Mouse (Mus musculus) hindbrain, embryonic 10.5 days (tissue): ENCODE results near the gene Klhl31. TPM values are rescaled to one million over a fixed set of nuclear protein-coding genes. Genes with fewer than 3 reads are reported as not detected.

Experiments
- DNase-seq: peaks from one replicate; pipeline ENCODE4 v3.0.0-alpha.2; 2017; ENCODE audit warnings: low spot score
- H3K27ac ChIP-seq: fragments of 300-500 bp; sonication (generic); 2 replicates; pipeline ENCODE4 v1.5.1; 2016; ENCODE audit warnings: mild to moderate bottlenecking, moderate library complexity
- H3K27me3 ChIP-seq: fragments of 300-500 bp; sonication (generic); 2 replicates; pipeline ENCODE4 v1.6.1; 2016; ENCODE audit warnings: mild to moderate bottlenecking; ENCODE audit not compliant: poor library complexity, insufficient read depth, severe bottlenecking
- H3K36me3 ChIP-seq: fragments of 300-500 bp; sonication (generic); 2 replicates; pipeline ENCODE4 v1.6.1; 2016; ENCODE audit warnings: mild to moderate bottlenecking, moderate library complexity
- H3K4me1 ChIP-seq: fragments of 300-500 bp; sonication (generic); replicated peaks from 2 replicates; pipeline ENCODE4 v1.6.1; 2016; ENCODE audit warnings: mild to moderate bottlenecking
- H3K4me3 ChIP-seq: fragments of 300-500 bp; sonication (generic); 2 replicates; pipeline ENCODE4 v1.5.1; 2016; ENCODE audit warnings: mild to moderate bottlenecking, moderate library complexity
- H3K9me3 ChIP-seq: fragments of 300-500 bp; sonication (generic); 2 replicates; pipeline ENCODE4 v1.6.1; 2016; ENCODE audit warnings: mild to moderate bottlenecking, moderate library complexity
- WGBS: fragments of 180-500 bp; shearing (Covaris S2); methylation state at CpG from one replicate; pipeline ENCODE4 v1.1.7; 2016; 5-methylcytosine and 5-hydroxymethylcytosine counted together
- polyA plus RNA-seq: library from polyadenylated mRNA; unstranded; fragments of >200 nt; fragmentation: Nextera tagmentation; extraction: Ambion mirVana; gene quantifications from 2 replicates; pipeline ENCODE4 v1.2.1, GENCODE M21; 2016

The Klhl31 gene
- 0.39 and 0.93 TPM in 2 replicates for polyA plus RNA-seq

DNA sequence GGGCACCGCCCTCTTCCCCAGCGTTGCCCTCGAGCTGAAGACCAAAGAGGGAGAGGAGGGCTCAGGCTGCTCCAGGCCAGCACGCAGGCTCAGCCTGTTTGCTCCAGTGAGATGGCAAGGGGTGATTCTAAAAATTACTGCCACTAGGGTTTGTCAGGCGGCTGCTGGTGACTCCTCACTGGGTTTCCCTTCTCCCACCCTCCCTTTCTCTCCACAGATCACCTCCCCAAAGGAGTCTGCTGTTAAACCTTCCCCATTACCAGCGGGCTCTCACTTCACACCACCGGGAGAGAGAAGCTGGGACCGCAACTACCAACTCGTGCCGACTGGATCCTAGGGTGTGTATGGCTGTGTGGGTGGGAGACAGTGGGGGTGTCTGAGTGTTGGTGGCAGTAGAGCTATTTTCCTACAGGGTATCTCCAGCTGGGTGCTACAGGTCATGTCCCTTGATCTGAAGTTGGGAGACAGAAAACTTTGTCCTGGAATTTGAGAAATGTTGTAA lies at the start of gene Klhl31:
TSS of gene Klhl31 (plus strand) at position 51 of the 502 bp plus-strand sequence.
- no peaks in the 10 kb centered on the region; the same call in 1 of the 2 replicates for H3K4me1 ChIP-seq
- H3K27me3 ChIP-seq: no peaks in the 10 kb centered on the region
- H3K9me3 ChIP-seq: no peaks in the 10 kb centered on the region
- 49% methylated on average over 10 of the region's 10 CpGs for WGBS
- no peak within 1 kb of the TSS for H3K4me3 ChIP-seq
- no peak within 1 kb of the TSS for H3K27ac ChIP-seq
- DNase-seq: peak; percentile 5
- no peaks in the 10 kb centered on the region for H3K36me3 ChIP-seq

DNA sequence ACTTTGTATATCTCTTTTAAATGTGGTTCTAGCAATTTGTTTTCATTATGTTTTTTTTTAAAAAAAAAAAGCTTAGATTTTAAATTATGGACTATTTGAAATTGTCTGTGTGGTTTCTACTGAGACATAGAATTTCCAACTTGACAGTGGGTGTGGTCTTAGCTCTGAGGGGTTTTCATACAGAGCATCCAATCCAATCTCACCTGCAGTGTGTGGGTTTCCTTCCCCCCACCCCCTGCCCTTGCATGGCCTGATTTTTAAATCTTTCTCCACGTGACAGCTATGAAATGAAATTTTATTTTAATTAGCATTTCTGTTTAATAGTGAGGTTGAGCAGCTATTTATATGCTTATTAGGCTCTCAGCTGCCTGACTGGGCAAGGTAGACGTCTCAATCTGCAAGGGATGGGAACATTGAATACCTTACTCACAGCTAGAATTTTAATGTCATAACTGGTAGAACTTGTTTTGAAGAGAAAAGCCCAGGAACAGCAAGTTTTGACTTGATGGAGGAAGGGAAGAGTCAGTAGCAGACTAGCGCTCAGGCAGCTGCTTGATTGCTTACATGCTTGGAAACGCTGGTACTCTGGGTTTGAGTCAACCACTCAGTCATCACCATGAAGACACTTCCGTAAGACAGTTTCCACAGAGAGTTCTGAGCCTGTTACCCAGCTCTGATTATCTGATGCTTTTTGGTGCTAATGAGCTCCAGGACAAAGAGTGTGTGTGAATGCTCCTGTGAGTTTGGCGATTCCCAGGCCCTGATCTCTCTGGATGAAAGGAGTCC lies 49.3 kb upstream of the Klhl31 start:
- Histone ChIP-seq H3K9me3 (no peaks in the 10 kb centered on the region), H3K4me1 (peaks cover 7% of the 10 kb centered on the region; the same call in 1 of the 2 replicates), H3K27ac (no peak overlapping the region), H3K36me3 (no peaks in the 10 kb centered on the region), H3K4me3 (no peak overlapping the region), H3K27me3 (no peaks in the 10 kb centered on the region)
- no peak for DNase-seq
- 60% methylated on average over 6 of the region's 6 CpGs for WGBS

DNA sequence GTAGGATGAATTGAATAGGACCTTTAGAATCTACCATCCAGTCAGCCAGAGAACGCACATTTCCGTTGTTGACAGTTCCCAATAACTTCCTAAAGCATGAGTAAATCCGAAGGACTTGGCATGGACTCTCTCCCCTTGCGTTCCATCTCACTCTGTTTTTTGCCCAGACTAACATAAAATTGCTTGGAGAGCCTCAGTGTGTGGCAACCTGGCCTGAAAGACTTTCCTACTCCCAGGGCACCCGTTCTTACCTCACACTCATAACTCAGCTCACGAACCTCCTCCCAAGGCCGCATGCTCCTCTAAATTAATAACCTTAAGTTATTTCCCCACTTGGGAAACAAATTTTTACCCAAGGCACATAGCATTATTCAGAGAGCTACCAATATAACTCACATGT lies 48.7 kb upstream of the Klhl31 start:
- Histone ChIP-seq H3K4me1 (peaks cover 7% of the 10 kb centered on the region; the same call in 1 of the 2 replicates), H3K27ac (no peak overlapping the region), H3K36me3 (no peaks in the 10 kb centered on the region), H3K27me3 (no peaks in the 10 kb centered on the region), H3K4me3 (no peak overlapping the region), H3K9me3 (no peaks in the 10 kb centered on the region)
- no peak for DNase-seq
- WGBS: 79% methylated on average over 7 of the region's 7 CpGs

DNA sequence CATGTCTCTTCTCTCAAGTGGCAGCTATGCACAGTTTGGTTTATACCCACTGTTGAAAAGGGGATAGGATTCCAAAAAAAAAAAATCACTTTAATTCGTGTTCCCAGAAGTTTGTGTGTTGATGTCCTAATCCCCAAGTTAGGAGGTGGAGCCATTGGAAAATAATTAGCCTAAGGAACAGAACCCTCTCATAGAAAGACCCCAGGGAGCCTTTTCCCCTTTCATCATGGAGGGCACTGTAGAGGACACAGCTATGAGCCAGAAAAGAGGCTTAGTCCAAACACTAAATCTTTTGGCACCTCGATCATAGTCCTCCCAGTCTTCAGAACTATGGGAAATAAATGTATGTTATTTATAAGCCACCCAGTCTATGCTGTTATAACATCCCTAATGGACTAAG lies 46.8 kb upstream of the Klhl31 start:
- Histone ChIP-seq H3K4me1 (peaks cover 8% of the 10 kb centered on the region; the same call in 1 of the 2 replicates), H3K9me3 (no peaks in the 10 kb centered on the region), H3K36me3 (no peaks in the 10 kb centered on the region), H3K4me3 (no peak overlapping the region), H3K27me3 (peaks cover 2% of the 10 kb centered on the region; the same call in 1 of the 2 replicates), H3K27ac (no peak overlapping the region)
- 59% methylated on average over 2 of the region's 2 CpGs for WGBS
- no peak for DNase-seq

DNA sequence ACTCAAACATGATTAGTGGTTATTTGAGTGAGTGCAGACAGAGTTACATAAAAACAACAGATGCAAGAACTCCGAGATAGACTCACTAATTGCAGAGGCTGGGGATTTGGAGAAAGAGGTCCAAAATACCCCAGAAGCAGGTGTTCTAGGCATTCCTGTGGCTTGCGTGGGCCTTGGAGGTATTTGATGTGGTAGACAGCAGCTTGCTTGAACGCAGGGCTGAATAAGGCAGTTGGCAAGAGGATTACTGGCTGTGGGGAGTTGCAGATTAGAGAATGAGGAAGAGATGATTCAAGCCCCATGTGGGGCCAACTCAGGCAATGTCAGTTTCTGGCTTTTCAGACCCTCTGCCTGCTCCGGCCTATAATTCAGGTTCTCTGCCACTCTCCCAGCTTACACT lies 43.9 kb upstream of the Klhl31 start:
- no peaks in the 10 kb centered on the region for H3K36me3 ChIP-seq
- no peak for DNase-seq
- H3K27me3 ChIP-seq: peaks cover 6% of the 10 kb centered on the region; the same call in 1 of the 2 replicates
- no peak overlapping the region for H3K27ac ChIP-seq
- peaks cover 10% of the 10 kb centered on the region for H3K4me1 ChIP-seq
- WGBS: 79% methylated on average over 4 of the region's 4 CpGs
- H3K4me3 ChIP-seq: no peak overlapping the region
- H3K9me3 ChIP-seq: no peaks in the 10 kb centered on the region

DNA sequence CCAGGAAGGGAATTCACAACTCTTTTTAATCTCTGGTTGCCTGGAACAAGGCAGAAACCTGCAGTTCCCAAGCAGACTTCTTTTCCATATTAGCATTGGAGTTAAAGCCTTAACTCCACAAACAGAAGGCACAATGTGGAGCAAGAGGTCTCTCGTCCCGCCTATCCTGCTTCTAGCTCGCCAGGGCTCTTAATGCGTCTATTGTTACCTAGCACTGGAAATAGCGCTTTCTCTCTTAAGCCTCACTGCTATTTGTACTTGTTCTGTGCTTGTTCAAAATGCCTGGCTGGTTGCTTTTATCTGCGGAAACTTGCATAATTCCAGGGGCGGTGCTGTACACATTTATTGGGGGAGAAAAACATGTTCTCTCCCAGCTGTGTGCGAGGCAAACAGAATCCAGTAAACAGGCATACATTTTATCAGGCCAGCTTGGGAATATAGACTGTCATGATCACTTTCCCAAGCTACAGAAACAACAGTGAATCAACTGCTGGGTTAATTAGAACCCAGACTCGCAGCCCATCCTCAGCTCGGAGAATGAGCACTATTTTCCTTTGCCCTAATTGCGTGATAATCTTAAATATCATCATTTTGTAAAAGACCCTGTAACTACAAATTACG lies 41.2 kb upstream of the Klhl31 start:
- H3K27ac ChIP-seq: peak overlapping the region; percentile 46; the same call in 1 of the 2 replicates
- H3K4me1 ChIP-seq: peaks cover 12% of the 10 kb centered on the region
- DNase-seq: no peak
- H3K27me3 ChIP-seq: peaks cover 6% of the 10 kb centered on the region; the same call in 1 of the 2 replicates
- H3K4me3 ChIP-seq: no peak overlapping the region
- 46% methylated on average over 12 of the region's 12 CpGs for WGBS
- no peaks in the 10 kb centered on the region for H3K36me3 ChIP-seq
- no peaks in the 10 kb centered on the region for H3K9me3 ChIP-seq

DNA sequence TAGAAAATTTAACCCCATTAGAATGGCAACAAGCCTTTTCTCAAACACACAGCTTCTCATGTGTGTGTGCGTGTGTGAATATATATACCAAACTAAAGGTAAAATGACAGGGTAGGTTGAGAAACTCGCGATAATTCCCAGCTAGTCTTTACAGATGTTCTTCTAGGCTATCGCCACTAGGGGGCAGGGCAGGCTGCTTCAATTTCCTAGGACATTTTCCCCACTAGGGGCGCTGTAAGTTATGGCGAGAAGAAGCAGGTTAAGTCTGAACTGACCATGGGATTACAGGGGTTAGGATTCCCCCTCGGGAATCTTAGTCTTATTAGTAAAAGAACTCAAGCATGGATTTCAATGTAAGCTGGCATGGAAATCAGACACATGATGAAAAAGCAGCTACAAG lies 39.9 kb upstream of the Klhl31 start:
- WGBS: 33% methylated on average over 7 of the region's 7 CpGs
- Histone ChIP-seq H3K36me3 (no peaks in the 10 kb centered on the region), H3K27me3 (peaks cover 6% of the 10 kb centered on the region; the same call in 1 of the 2 replicates)

DNA sequence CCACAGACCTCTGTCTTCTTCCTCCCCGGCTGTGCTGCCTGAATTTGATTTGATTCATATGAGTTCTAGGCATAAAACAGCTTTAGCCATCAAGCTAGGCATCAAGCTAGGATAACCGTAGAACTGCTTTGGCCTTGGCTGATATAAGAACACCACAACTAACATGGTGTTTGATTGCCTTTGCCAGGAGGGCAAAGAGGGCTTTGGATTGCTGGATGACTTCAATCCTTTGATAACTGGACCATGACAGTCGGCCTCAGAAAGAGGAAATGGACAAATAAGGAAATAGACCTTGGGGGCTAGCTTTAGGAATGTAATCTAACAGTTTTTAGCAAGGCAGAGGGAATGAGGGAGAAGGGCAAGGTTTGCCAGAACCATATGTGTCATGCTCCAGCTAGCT lies 37.7 kb upstream of the Klhl31 start:
- WGBS: 54% methylated on average over 3 of the region's 3 CpGs
- no peak for DNase-seq

More for the DNA sequence above, 39.9 kb upstream of the Klhl31 start:
- peaks cover 12% of the 10 kb centered on the region for H3K4me1 ChIP-seq
- H3K4me3 ChIP-seq: no peak overlapping the region
- H3K9me3 ChIP-seq: no peaks in the 10 kb centered on the region
- no peak overlapping the region for H3K27ac ChIP-seq
- peak; percentile 74 for DNase-seq

DNA sequence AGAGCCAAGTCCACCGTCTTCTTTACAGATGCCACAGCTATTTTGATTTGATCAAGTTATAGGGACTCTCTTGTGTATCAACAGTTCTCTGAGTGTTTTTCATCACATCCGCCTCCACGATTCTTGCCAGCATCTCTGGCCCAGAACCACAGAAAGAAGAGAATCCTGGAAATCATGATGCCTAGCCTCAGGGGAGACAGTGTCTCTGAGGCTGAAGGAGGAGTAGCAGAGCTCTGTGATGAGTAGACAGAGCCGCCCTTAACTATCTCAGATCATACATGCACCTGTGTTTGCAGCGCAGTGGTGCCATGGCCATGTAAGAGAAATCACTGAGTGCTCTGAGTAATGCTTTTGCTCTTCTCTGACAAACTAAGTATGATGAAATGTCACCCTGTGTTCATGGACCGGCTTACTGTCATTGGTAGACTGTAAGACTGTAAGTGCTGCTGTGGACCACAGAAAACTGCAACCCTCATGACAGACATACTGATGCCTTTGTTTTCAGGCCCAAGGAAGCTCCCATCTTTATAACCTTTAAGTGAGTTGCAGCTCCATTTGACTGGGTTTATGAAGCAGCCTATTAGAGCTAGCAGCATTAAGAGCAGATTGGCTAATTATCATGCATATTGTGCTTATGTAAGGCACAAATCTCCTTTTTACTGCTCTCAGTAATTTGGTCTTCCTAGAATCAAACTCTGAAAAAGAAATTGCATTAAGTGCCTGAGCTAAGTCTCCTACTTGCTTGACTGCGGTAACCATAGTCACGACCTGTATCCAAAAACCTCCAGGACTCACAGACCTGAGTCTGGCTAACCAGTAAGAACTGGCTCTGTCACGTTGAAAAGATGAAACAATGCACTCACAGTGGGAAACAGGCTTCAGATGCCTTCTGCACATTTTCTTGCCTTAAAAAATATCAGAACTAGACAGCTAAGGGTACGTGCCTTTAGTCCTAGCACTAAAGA lies 33.7 kb upstream of the Klhl31 start:
- no peaks in the 10 kb centered on the region for H3K27me3 ChIP-seq
- no peak overlapping the region for H3K4me3 ChIP-seq
- 0 out of 2 replicates have a peak, but pooled peaks cover 3% of the 10 kb centered on the region for H3K4me1 ChIP-seq
- no peaks in the 10 kb centered on the region for H3K36me3 ChIP-seq
- DNase-seq: no peak
- WGBS: 84% methylated on average over 10 of the region's 10 CpGs
- H3K27ac ChIP-seq: no peak overlapping the region
- H3K9me3 ChIP-seq: no peaks in the 10 kb centered on the region

More for the DNA sequence above, 37.7 kb upstream of the Klhl31 start:
- Histone ChIP-seq H3K4me1 (peaks cover 12% of the 10 kb centered on the region), H3K36me3 (no peaks in the 10 kb centered on the region), H3K4me3 (no peak overlapping the region), H3K27ac (no peak overlapping the region), H3K9me3 (no peaks in the 10 kb centered on the region), H3K27me3 (peaks cover 6% of the 10 kb centered on the region; the same call in 1 of the 2 replicates)

DNA sequence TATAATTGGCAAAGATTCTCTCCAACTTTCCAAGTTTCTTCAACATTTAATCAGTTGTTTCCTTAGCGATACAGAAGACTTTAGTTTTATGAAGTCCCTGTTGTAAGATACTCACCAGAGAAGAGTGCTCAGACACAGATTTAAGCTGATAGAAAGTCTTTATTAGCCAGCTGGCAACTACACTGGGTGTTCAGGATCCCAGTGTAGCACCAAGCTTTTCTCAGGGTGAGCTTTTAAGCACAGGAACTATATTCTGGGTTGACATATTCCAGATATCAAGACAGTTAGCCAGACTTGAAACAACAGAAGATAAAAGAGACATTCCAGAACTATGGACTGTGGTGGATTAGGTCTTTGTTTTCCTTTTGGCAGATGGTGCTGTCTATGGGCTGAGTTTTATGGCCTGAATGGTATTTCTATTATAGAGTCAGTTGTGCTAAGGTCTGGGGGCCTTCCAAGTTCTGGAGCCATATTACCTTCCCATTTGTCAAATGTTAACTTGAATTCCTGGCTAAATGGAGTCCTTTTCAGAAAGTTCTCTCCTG lies 32.3 kb upstream of the Klhl31 start:
- Histone ChIP-seq H3K4me1 (no peaks in the 10 kb centered on the region), H3K4me3 (no peak overlapping the region), H3K27ac (no peak overlapping the region), H3K27me3 (no peaks in the 10 kb centered on the region), H3K9me3 (no peaks in the 10 kb centered on the region), H3K36me3 (no peaks in the 10 kb centered on the region)
- DNase-seq: no peak
- WGBS: 96% methylated on average over 1 of the region's 1 CpGs

DNA sequence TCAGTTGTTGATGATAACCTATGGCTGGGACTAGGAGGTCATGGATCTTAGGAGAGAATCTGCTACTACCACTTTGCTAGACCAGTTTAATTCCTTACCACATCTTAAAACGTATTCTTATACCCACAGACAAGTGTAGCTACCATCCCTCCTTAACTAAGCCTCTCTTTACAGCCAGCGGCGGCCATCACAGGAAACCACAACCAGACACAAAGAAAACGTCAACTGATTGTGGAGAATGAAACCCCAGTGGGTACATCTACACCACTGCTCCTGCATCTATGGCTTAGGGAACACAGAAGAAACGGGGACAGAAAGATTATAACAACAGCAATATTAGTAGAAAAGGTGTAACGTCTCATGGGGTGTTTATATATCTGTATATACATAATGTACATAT lies 29.0 kb upstream of the Klhl31 start:
- H3K4me1 ChIP-seq: no peaks in the 10 kb centered on the region
- no peaks in the 10 kb centered on the region for H3K36me3 ChIP-seq
- 76% methylated on average over 6 of the region's 6 CpGs for WGBS
- H3K4me3 ChIP-seq: no peak overlapping the region
- no peak for DNase-seq
- H3K27me3 ChIP-seq: no peaks in the 10 kb centered on the region
- H3K27ac ChIP-seq: no peak overlapping the region
- no peaks in the 10 kb centered on the region for H3K9me3 ChIP-seq

DNA sequence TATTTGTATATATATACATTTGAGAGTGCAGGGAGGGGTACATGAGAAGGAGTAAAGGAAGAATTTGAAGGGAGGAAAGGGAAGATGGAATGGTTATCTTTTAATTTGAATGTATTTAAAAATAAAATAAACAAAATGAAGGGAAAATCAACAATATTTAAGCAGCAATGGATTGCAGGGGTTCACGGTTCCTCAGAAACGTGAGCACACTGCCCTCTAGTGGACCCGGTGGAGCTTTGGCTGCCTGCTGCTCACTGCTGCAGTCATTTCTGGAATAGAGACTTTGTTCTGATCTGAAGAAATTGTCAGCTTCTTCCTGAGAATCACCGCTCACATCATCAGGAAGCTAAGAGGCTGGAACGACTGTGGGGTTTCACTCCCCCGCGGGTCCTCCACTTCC lies 28.5 kb upstream of the Klhl31 start:
- H3K27me3 ChIP-seq: no peaks in the 10 kb centered on the region
- no peaks in the 10 kb centered on the region for H3K9me3 ChIP-seq
- no peak overlapping the region for H3K4me3 ChIP-seq
- DNase-seq: peak; percentile 23
- no peaks in the 10 kb centered on the region for H3K36me3 ChIP-seq
- H3K4me1 ChIP-seq: no peaks in the 10 kb centered on the region
- no peak overlapping the region for H3K27ac ChIP-seq
- WGBS: 27% methylated on average over 7 of the region's 7 CpGs
